Mouse (Mus musculus): Measurements from ENCODE around the gene Tecpr1. TPM values are rescaled to one million over a fixed set of nuclear protein-coding genes. Genes with fewer than 3 reads are reported as not detected.

Gene Tecpr1
- polyA plus RNA-seq, 1 experiment from 2014 or later, result 21.7 TPM

- Histone ChIP-seq H3K9me3 (replicated peaks; ENCODE audit: control insufficient read depth, low read length) (no peaks in the 10 kb centered on the region; the same call in 1 of the 2 replicates), H3K4me2 (ENCODE audit: low read length) (no peak overlapping the region), H3K36me3 (ENCODE audit: control insufficient read depth, insufficient read depth, low read length) (no peaks in the 10 kb centered on the region), H3K9ac (ENCODE audit: low read length) (no peak overlapping the region), H3K4me1 (ENCODE audit: control insufficient read depth, insufficient read depth, low read length) (no peaks in the 10 kb centered on the region), H3K27me3 (replicated peaks; ENCODE audit: control insufficient read depth, insufficient read depth, low read length) (no peaks in the 10 kb centered on the region), H3K4me3 (ENCODE audit: low read depth, low read length) (no peak overlapping the region), H3K27ac (ENCODE audit: low read depth, low read length) (no peak overlapping the region)
- WGBS, result 81% methylated on average over 10 of the region's 10 CpGs
- DNase-seq (ENCODE audit: low spot score) (no peak), ATAC-seq (no peak)
These were observed 23.9 kb upstream of the Tecpr1 start for GRCm38 (mm10) chr5:144247307-144247706.

DNA sequence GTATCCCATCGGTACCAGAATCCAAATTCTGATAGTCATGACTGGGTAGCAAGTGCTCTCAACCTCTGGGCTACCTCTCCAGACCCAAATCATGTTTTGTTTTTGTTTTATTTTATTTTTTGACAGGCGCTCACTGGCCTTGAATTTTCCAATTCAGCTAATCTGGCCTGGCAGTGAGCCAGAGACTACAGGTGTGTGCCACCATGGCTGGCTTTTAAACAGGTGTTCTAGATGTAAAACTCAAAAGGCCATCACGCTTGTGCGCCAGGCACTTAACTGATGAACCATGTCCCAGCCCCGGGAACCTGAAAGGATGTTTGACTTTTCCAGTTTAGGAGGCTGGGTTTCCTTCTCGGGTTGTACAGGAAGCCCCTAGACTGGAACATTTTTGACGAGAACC lies 23.3 kb upstream of the Tecpr1 start:
- no peak overlapping the region for H3K27ac ChIP-seq (ENCODE audit: low read depth, low read length)
- no peak overlapping the region for H3K9ac ChIP-seq (ENCODE audit: low read length)
- H3K27me3 ChIP-seq (replicated peaks; ENCODE audit: control insufficient read depth, insufficient read depth, low read length), result no peaks in the 10 kb centered on the region
- H3K4me3 ChIP-seq (ENCODE audit: low read depth, low read length), result no peak overlapping the region
- no peaks in the 10 kb centered on the region; the same call in 1 of the 2 replicates for H3K9me3 ChIP-seq (replicated peaks; ENCODE audit: control insufficient read depth, low read length)
- ATAC-seq (no peak), DNase-seq (ENCODE audit: low spot score) (no peak)
- WGBS, result 90% methylated on average over 7 of the region's 7 CpGs
- H3K4me1 ChIP-seq (ENCODE audit: control insufficient read depth, insufficient read depth, low read length), result no peaks in the 10 kb centered on the region
- no peak overlapping the region for H3K4me2 ChIP-seq (ENCODE audit: low read length)
- H3K36me3 ChIP-seq (ENCODE audit: control insufficient read depth, insufficient read depth, low read length), result no peaks in the 10 kb centered on the region

- Histone ChIP-seq H3K36me3 (ENCODE audit: control insufficient read depth, insufficient read depth, low read length) (no peaks in the 10 kb centered on the region), H3K4me1 (ENCODE audit: control insufficient read depth, insufficient read depth, low read length) (no peaks in the 10 kb centered on the region), H3K9me3 (replicated peaks; ENCODE audit: control insufficient read depth, low read length) (no peaks in the 10 kb centered on the region; the same call in 1 of the 2 replicates), H3K27me3 (replicated peaks; ENCODE audit: control insufficient read depth, insufficient read depth, low read length) (no peaks in the 10 kb centered on the region), H3K27ac (ENCODE audit: low read depth, low read length) (no peak overlapping the region), H3K9ac (ENCODE audit: low read length) (no peak overlapping the region), H3K4me3 (ENCODE audit: low read depth, low read length) (no peak overlapping the region), H3K4me2 (ENCODE audit: low read length) (no peak overlapping the region)
- WGBS, result 80% methylated on average over 2 of the region's 2 CpGs
- DNase-seq (ENCODE audit: low spot score), result no peak
- no peak for ATAC-seq
These were observed 22.2 kb upstream of the Tecpr1 start for GRCm38 (mm10) chr5:144245592-144245991.

GRCm38 (mm10) chr5:144243901-144244487 lies 20.6 kb upstream of the Tecpr1 start, which contains the start of gene Bri3:
Gene Bri3 (plus strand): TSS chr5:144244437.
- H3K36me3 ChIP-seq (ENCODE audit: control insufficient read depth, insufficient read depth, low read length), result no peaks in the 10 kb centered on the region

GRCm38 (mm10) chr5:144238969-144239368 lies 15.6 kb upstream of the Tecpr1 start:
- H3K9me3 ChIP-seq (replicated peaks; ENCODE audit: control insufficient read depth, low read length), result no peaks in the 10 kb centered on the region
- no peaks in the 10 kb centered on the region for H3K4me1 ChIP-seq (ENCODE audit: control insufficient read depth, insufficient read depth, low read length)
- WGBS, result 94% methylated on average over 1 of the region's 1 CpGs
- H3K4me3 ChIP-seq (ENCODE audit: low read depth, low read length), result no peak overlapping the region
- H3K36me3 ChIP-seq (ENCODE audit: control insufficient read depth, insufficient read depth, low read length), result no peaks in the 10 kb centered on the region
- ATAC-seq (no peak), DNase-seq (ENCODE audit: low spot score) (no peak)
- H3K4me2 ChIP-seq (ENCODE audit: low read length), result no peak overlapping the region
- no peak overlapping the region for H3K9ac ChIP-seq (ENCODE audit: low read length)
- H3K27ac ChIP-seq (ENCODE audit: low read depth, low read length), result no peak overlapping the region
- no peaks in the 10 kb centered on the region for H3K27me3 ChIP-seq (replicated peaks; ENCODE audit: control insufficient read depth, insufficient read depth, low read length)

More at GRCm38 (mm10) chr5:144243901-144244487, 20.6 kb upstream of the Tecpr1 start, which contains the start of gene Bri3:
- H3K4me1 ChIP-seq (ENCODE audit: control insufficient read depth, insufficient read depth, low read length), result no peaks in the 10 kb centered on the region
- H3K27ac ChIP-seq (ENCODE audit: low read depth, low read length), result no peak within 1 kb of the TSS
- ATAC-seq, result no peak
- no peak within 1 kb of the TSS for H3K4me2 ChIP-seq (ENCODE audit: low read length)
- no peaks in the 10 kb centered on the region for H3K9me3 ChIP-seq (replicated peaks; ENCODE audit: control insufficient read depth, low read length)
- H3K4me3 ChIP-seq (ENCODE audit: low read depth, low read length), result no peak within 1 kb of the TSS
- no peak within 1 kb of the TSS for H3K9ac ChIP-seq (ENCODE audit: low read length)
- no peak for DNase-seq (ENCODE audit: low spot score)
- H3K27me3 ChIP-seq (replicated peaks; ENCODE audit: control insufficient read depth, insufficient read depth, low read length), result no peaks in the 10 kb centered on the region
- 96% methylated on average over 7 of the region's 7 CpGs for WGBS

- H3K4me3 ChIP-seq (ENCODE audit: low read depth, low read length), result no peak overlapping the region
- no peak overlapping the region for H3K9ac ChIP-seq (ENCODE audit: low read length)
- H3K4me2 ChIP-seq (ENCODE audit: low read length), result no peak overlapping the region
- 70% methylated on average over 7 of the region's 7 CpGs for whole genome bisulfite sequencing
- no peaks in the 10 kb centered on the region for H3K4me1 ChIP-seq (ENCODE audit: control insufficient read depth, insufficient read depth, low read length)
- ATAC-seq (no peak), DNase-seq (ENCODE audit: low spot score) (no peak)
- no peaks in the 10 kb centered on the region for H3K27me3 ChIP-seq (replicated peaks; ENCODE audit: control insufficient read depth, insufficient read depth, low read length)
- no peaks in the 10 kb centered on the region for H3K9me3 ChIP-seq (replicated peaks; ENCODE audit: control insufficient read depth, low read length)
- H3K36me3 ChIP-seq (ENCODE audit: control insufficient read depth, insufficient read depth, low read length), result no peaks in the 10 kb centered on the region
- no peak overlapping the region for H3K27ac ChIP-seq (ENCODE audit: low read depth, low read length)
These were observed 11.3 kb upstream of the Tecpr1 start for GRCm38 (mm10) chr5:144234714-144235113.

- Histone ChIP-seq H3K9ac (ENCODE audit: low read length) (no peak overlapping the region), H3K36me3 (ENCODE audit: control insufficient read depth, insufficient read depth, low read length) (no peaks in the 10 kb centered on the region), H3K9me3 (replicated peaks; ENCODE audit: control insufficient read depth, low read length) (no peaks in the 10 kb centered on the region), H3K4me1 (ENCODE audit: control insufficient read depth, insufficient read depth, low read length) (no peaks in the 10 kb centered on the region), H3K27ac (ENCODE audit: low read depth, low read length) (no peak overlapping the region), H3K4me3 (ENCODE audit: low read depth, low read length) (no peak overlapping the region), H3K4me2 (ENCODE audit: low read length) (no peak overlapping the region), H3K27me3 (replicated peaks; ENCODE audit: control insufficient read depth, insufficient read depth, low read length) (no peaks in the 10 kb centered on the region)
- 77% methylated on average over 6 of the region's 6 CpGs for WGBS
- DNase-seq (ENCODE audit: low spot score) (no peak), ATAC-seq (no peak)
These were observed 10.8 kb upstream of the Tecpr1 start for GRCm38 (mm10) chr5:144234222-144234621.

DNA sequence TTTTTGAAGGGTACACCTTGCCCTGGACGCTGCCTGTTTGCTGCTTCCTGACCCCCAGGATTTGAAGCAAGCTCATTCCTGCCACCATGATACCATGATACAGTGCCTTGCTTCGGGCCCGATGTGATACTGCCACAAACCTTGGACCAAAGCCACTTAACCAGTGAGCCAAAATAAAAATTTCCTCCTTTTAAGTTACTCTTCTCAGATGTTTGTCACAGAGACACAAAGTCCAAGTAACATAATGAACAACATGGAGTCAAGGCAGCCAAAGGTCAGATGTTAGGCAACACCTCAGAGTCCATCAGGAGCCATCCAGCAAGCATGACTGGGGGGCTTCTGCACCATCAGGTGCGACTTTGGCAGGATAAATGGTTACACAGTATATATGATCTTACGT lies 9.1 kb upstream of the Tecpr1 start:
- WGBS, result 88% methylated on average over 5 of the region's 5 CpGs
- Histone ChIP-seq H3K36me3 (ENCODE audit: control insufficient read depth, insufficient read depth, low read length) (no peaks in the 10 kb centered on the region), H3K27ac (ENCODE audit: low read depth, low read length) (no peak overlapping the region), H3K4me3 (ENCODE audit: low read depth, low read length) (no peak overlapping the region), H3K27me3 (replicated peaks; ENCODE audit: control insufficient read depth, insufficient read depth, low read length) (no peaks in the 10 kb centered on the region), H3K4me2 (ENCODE audit: low read length) (no peak overlapping the region), H3K9me3 (replicated peaks; ENCODE audit: control insufficient read depth, low read length) (no peaks in the 10 kb centered on the region), H3K4me1 (ENCODE audit: control insufficient read depth, insufficient read depth, low read length) (no peaks in the 10 kb centered on the region), H3K9ac (ENCODE audit: low read length) (no peak overlapping the region)
- ATAC-seq (no peak), DNase-seq (ENCODE audit: low spot score) (no peak)

GRCm38 (mm10) chr5:144231410-144231809 lies 8.0 kb upstream of the Tecpr1 start:
- H3K4me2 ChIP-seq (ENCODE audit: low read length), result no peak overlapping the region
- no peaks in the 10 kb centered on the region for H3K27me3 ChIP-seq (replicated peaks; ENCODE audit: control insufficient read depth, insufficient read depth, low read length)
- no peaks in the 10 kb centered on the region for H3K36me3 ChIP-seq (ENCODE audit: control insufficient read depth, insufficient read depth, low read length)
- H3K27ac ChIP-seq (ENCODE audit: low read depth, low read length), result no peak overlapping the region
- no peak overlapping the region for H3K4me3 ChIP-seq (ENCODE audit: low read depth, low read length)
- DNase-seq (ENCODE audit: low spot score) (no peak), ATAC-seq (no peak)
- H3K4me1 ChIP-seq (ENCODE audit: control insufficient read depth, insufficient read depth, low read length), result no peaks in the 10 kb centered on the region
- no peak overlapping the region for H3K9ac ChIP-seq (ENCODE audit: low read length)
- 76% methylated on average over 1 of the region's 1 CpGs for WGBS
- H3K9me3 ChIP-seq (replicated peaks; ENCODE audit: control insufficient read depth, low read length), result no peaks in the 10 kb centered on the region
